Mouse (Mus musculus): Measurements from ENCODE around the gene Tnrc6b. TPM values are rescaled to one million over a fixed set of nuclear protein-coding genes. Genes with fewer than 3 reads are reported as not detected.

Gene Tnrc6b
- total RNA-seq (2021): 10 to 100 TPM; 43.0 to 52.0 TPM
- 14.3 and 19.8 TPM in 2 replicates for polyA plus RNA-seq (2012; rRNA removed)
- long read RNA-seq, partial matches to known transcripts: 2 of 2 reads
- long read RNA-seq, other reads (novel, unspliced or antisense): 0 of 2 reads

- DNase-seq: peak; percentile 99
Observed at GRCm38 (mm10) chr15:80710608-80711363, at the start of gene Tnrc6b. Gene Tnrc6b (plus strand): TSS chr15:80711313.

GRCm38 (mm10) chr15:80664444-80664843 lies 46.7 kb upstream of the Tnrc6b start:
- DNase-seq: no peak

GRCm38 (mm10) chr15:80671295-80672252 lies 39.5 kb upstream of the Tnrc6b start, which contains the start of gene Fam83f:
Gene Fam83f (plus strand): TSS chr15:80671847.
- peak; percentile 35 for DNase-seq

- no peak for DNase-seq
Observed at GRCm38 (mm10) chr15:80672810-80673209, 38.3 kb upstream of the Tnrc6b start.

DNA sequence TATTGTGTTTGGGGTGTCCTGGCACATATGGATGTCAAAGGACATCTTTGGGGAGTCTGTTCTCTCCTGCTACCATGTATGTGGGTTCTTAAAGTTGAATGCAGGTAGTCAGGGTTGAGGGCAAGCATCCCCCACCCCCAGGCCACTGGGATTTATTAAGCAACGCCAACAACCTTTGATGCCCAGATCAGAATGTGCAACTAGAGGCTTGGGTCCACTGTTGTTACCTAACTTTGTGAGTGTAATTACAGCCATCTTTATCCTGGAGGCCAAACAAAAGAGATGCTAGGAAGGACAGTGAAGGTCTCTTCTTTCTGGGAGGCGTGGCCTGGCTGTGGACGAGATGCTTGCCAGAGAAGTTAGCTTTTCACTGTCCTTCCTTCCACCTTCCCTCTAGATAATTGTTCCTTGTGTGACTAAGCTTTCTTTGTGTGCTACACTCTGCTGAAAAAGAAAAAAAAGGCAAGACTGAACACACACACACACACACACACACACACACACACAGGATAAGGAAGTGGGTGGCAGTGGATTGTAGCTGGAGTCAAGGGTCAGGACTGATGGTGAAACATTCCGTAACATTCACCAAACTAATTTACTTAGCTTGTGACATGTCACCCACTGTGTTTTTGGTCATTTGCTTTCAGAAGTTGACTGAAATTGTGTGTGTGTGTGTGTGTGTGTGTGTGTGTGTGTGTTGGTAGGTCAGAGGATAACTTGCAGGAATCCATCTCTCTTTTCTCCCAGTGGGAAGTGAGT lies 37.6 kb upstream of the Tnrc6b start:
- no peak for DNase-seq

- DNase-seq: no peak
Observed at GRCm38 (mm10) chr15:80674700-80675099, 36.4 kb upstream of the Tnrc6b start.

DNA sequence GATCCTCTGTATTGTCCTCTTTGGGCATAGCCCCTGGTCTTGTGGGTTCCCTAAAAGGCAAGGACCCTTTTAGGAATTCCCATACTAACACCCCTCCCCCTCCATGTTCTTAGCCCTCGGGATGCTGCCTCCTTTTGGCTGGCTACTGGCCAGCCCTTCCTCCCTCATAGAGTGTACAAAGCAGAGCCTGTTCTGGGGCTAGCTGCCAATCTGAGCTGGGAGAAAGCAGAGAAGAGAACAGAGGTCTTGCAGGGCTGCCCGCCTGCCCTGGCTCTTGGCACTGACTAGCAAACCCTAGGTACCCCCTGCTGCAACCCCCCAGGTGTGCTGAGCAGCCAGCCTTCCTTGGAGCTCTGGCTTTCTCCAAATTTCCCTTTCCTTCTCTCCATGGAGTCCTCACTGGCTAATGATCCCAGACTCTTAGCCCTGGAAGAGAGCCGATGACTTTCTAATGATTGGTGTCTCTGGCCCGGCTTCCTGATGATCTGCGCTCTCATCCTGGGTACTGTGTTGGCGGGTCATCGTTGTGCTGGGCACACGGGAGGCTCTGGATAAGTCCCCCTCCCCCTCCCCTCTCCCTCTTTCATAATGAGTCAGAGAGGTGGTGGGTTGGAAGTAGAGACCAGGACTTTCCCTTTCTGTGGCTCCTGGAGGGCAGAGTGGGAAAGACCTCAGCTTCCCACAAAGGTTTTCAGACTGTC lies 31.4 kb upstream of the Tnrc6b start:
- DNase-seq: no peak

- no peak for DNase-seq
Observed at GRCm38 (mm10) chr15:80680347-80681030, 30.6 kb upstream of the Tnrc6b start.

DNA sequence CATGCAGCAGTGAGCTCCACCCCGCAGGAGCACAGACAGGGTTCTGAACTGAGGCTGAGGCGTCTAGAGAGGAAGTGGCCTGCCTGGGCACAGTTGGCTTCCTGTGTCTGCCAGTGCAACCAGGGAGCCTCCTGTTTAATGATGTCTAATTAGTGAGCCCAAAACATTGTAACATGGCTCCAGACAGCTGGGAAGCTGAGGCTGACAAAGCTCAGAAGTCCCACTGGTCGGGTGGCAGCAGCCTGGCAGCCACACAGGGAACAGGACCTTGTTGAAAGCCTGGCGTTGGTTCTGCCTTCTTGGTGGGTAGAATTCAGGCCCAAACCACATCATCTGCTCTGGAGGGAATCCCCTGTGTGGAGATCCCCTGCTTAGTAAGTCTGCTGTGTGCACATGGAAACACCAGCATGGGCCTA lies 29.6 kb upstream of the Tnrc6b start:
- DNase-seq: no peak

DNA sequence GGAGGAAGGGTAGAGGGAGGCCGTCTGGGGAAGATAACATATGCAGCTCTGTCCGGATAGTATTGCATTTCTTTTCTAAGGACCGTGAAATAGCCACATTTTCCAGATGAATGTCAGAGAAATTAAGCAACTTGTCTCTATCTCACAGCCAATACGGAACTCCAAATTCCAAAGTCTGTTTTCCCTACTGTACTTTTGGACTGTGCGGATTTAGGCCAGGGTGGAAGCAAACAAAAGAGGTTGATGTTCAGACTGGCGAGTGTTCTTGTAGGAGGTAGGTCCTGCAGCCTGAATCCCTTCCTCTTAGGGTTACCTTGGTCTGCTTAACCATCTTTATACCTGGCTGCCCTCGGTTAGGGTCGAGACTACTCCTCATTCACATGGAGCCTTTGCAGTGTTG lies 28.8 kb upstream of the Tnrc6b start:
- DNase-seq: no peak

GRCm38 (mm10) chr15:80683151-80683550 lies 28.0 kb upstream of the Tnrc6b start:
- DNase-seq: no peak

GRCm38 (mm10) chr15:80683990-80684389 lies 27.1 kb upstream of the Tnrc6b start:
- DNase-seq: no peak

DNA sequence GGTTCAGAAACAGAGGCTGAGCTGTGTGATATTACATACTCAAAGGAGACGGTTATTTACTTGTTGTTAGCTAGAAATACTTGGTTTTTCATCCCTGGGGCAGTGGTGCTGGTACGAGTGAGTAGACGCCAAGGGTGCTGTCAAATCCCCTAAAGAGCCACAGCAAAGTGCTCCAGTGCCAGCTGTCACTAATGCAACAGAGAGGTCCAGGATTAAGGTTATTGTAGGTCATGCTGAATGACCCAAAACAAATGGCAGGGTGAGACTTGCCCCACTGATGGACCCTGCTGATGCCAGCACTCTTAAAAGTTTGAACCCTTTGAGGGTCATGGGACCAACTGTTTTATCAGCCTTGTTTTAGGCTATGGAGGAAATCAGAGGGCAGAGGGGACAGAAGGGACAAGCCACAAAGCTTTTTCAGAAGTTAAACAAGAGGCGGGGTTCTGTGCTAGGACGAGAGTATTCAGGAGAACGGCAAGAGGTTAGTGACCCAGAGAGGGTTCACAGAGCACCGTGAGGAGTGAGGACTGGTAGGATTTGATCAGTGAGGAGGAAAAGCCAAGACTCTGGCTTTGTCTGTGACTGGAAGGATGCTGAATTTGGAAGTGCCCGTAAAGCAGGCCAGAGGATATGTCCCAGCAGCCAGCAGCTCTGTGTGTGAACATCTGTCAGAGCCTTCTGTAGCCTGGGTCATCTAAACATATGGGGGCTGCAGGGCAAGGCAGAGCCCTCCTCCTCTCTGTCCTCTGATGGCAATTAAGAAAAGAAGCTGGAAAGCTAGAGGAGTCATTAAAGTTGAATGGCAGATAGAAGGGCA lies 26.1 kb upstream of the Tnrc6b start:
- no peak for DNase-seq

- DNase-seq: no peak
Observed at GRCm38 (mm10) chr15:80685603-80685895, 25.6 kb upstream of the Tnrc6b start.

DNA sequence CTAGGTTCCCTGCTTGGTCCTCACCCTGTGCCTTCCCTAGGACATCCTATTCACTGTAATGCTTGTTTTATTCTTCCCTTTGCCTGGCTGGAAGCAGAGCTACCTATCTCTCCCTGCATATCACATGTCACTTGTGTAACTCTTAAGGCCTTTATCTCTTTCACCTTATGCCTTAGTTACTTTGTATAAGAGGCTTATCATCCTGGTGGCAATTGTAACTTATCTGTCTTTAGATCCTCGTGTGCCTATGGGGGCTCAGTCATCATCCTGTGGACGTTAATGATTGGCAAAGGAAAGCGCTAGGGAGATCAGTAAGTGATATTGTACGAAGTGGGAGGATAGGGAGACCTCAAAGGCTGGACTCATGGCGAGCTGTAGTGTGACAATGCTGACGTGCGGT lies 22.6 kb upstream of the Tnrc6b start:
- DNase-seq: no peak

GRCm38 (mm10) chr15:80693492-80693891 lies 17.6 kb upstream of the Tnrc6b start:
- no peak for DNase-seq

DNA sequence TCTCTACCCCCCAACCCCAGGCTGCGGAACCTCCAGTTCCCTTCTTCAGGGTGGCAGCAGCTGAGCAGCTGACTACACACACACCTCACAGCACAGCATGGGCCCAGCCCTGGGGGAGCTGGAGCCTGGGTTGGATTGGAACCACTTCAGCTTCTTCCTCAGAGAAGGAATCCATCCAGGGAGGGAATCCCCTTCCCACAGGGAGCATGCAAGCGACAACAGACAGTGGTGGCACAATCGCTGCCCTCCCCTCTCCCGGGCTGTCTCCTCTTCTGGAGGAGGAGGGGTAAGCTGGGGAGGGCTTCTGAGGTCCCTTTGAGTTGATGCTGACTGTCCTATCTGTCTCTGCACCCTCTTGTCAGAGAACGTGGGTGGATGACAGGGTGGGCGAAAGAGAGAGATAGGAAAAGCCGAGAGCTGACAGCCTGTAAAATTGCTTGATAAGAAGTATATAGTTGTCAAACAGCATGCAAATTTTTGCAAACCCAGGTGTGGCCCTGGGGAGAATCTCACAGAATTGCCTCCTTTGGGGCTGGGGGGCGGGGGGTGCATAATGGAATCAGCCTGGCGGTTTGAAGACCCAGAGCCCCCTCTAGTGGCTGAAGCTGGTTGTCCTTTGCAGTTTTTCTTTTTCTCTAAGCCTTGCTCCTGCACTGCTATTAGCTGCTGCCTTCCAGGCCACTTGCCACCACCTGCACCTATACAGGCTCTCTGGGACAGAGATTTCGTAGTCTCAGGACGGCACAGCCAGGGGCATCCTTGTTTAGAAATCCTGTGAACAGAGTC lies 16.8 kb upstream of the Tnrc6b start:
- peak; percentile 51 for DNase-seq

GRCm38 (mm10) chr15:80697564-80697963 lies 13.5 kb upstream of the Tnrc6b start:
- no peak for DNase-seq
